Mouse (Mus musculus): ENCODE data around the gene Serpina3k.
"Not testable (repeated sequence)": the region's sequence is repeated elsewhere in the genome, so short reads cannot be mapped to it uniquely, and the experiment has no call there.

DNA sequence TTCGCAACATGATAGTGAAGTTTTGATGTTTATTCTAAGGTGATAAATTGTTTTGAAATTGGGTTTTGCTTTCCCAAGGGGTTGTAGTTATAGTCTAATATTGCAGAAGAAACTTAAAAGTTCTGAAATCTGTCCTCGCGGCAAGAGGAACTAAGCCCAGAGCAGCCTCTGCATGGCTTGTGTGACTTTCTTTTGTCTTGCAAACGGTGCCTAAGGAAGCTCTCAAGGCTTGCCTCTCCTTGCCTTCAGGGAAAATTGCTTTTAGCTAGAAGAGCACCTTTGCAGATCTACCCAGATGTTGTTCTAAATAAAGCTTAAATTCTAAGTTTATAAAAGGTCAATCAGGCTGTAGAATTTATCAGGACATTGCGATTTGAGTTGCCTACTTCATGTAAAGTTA is 40.5 kb downstream of the Serpina3k start:
- TF ChIP-seq POLR2A (IDR thresholded peaks at IDR 0.05; ENCODE audit: borderline replicate concordance, extremely low read depth, insufficient read depth, insufficient read length, poor library complexity, severe bottlenecking); CTCF (IDR thresholded peaks at IDR 0.05; ENCODE audit: borderline replicate concordance, extremely low read depth, insufficient read depth, insufficient read length): not testable (repeated sequence)
